ENCODE assay signal across 9 mouse cellular contexts in genomic region chr15:78877810-78878390, GRCm38 (mm10). TPM values are rescaled to one million over a fixed set of nuclear protein-coding genes. Genes with fewer than 3 reads are reported as not detected.
DNase-seq lines count a peak whose midpoint lies in the region; ATAC-seq and TF ChIP-seq lines count a peak whose summit lies in the region.
"Had no signal": no experiment of that assay in that cellular context is flagged by ENCODE, and none has a peak within 500 bp of the region (broad histone marks: within the 10 kb centered on the region; RNA-seq: fewer than 3 reads in every experiment).

No protein-coding gene starts in this region.

- peak overlapping the region; percentile 83 for H3K9ac ChIP-seq in heart, embryonic 11.5 days (ENCODE audit: low read depth, low read length)

- no peak for TF ChIP-seq POLR2A in olfactory bulb, adult 2 months (IDR thresholded peaks at IDR 0.05; ENCODE audit: insufficient read depth, low read depth, low read length)

- peaks cover 33% of the 10 kb centered on the region for H3K36me3 ChIP-seq in erythroblast, embryonic 14.5 days (ENCODE audit: control insufficient read depth)
- H3K36me3 ChIP-seq in G1E (replicated peaks) = peaks cover 40% of the 10 kb centered on the region
- H3K36me3 ChIP-seq in heart, embryonic 11.5 days (ENCODE audit: control insufficient read depth, insufficient read depth, low read length) = peaks cover 14% of the 10 kb centered on the region
- peaks cover 36% of the 10 kb centered on the region for H3K36me3 ChIP-seq in limb, embryonic 10.5 days

- under 1% methylated on average over 17 of the region's 17 CpGs for WGBS in heart, embryonic 11.5 days (ENCODE audit: insufficient replicate concordance)
- 2% methylated on average over 16 of the region's 17 CpGs for WGBS in limb, embryonic 10.5 days
- WGBS in olfactory bulb, adult 2 months = 1% methylated on average over 17 of the region's 17 CpGs

- peak overlapping the region; percentile 95 for H3K4me2 ChIP-seq in heart, embryonic 11.5 days

- H3K4me3 ChIP-seq in erythroblast, embryonic 14.5 days (replicated peaks) = peak overlapping the region; percentile 77
- peak overlapping the region; percentile 85 for H3K4me3 ChIP-seq in G1E (ENCODE audit: low read depth, low read length)
- peak overlapping the region; percentile 85 for H3K4me3 ChIP-seq in heart, embryonic 11.5 days (ENCODE audit: low read depth, low read length)
- H3K4me3 ChIP-seq in limb, embryonic 10.5 days = peak overlapping the region; percentile 83
- peak overlapping the region; percentile 91 for H3K4me3 ChIP-seq in olfactory bulb, adult 2 months (ENCODE audit: insufficient read depth, low read depth, low read length)

- intact Hi-C loops in left cerebral cortex, postnatal 10 days (cut with DNase I) = no loop called here

- TF ChIP-seq CTCF in G1E (IDR thresholded peaks at IDR 0.05; ENCODE audit: low read depth, low read length) = no peak
- TF ChIP-seq CTCF in olfactory bulb, adult 2 months (IDR thresholded peaks at IDR 0.05; ENCODE audit: insufficient read depth, low read depth, low read length) = no peak

- no peaks in the 10 kb centered on the region for H3K9me3 ChIP-seq in erythroblast, embryonic 14.5 days (ENCODE audit: control insufficient read depth, low read length)
- H3K9me3 ChIP-seq in G1E (replicated peaks) = no peaks in the 10 kb centered on the region
- H3K9me3 ChIP-seq in heart, embryonic 11.5 days (replicated peaks; ENCODE audit: control insufficient read depth, low read length) = no peaks in the 10 kb centered on the region
- H3K9me3 ChIP-seq in limb, embryonic 10.5 days (replicated peaks) = no peaks in the 10 kb centered on the region

- peaks cover 46% of the 10 kb centered on the region for H3K4me1 ChIP-seq in erythroblast, embryonic 14.5 days (ENCODE audit: control insufficient read depth)
- H3K4me1 ChIP-seq in G1E (ENCODE audit: insufficient read depth, low read depth, low read length) = peaks cover 72% of the 10 kb centered on the region
- peaks cover 18% of the 10 kb centered on the region for H3K4me1 ChIP-seq in heart, embryonic 11.5 days (ENCODE audit: control insufficient read depth, insufficient read depth, low read length)
- H3K4me1 ChIP-seq in limb, embryonic 10.5 days = peaks cover 34% of the 10 kb centered on the region
- peaks cover 37% of the 10 kb centered on the region for H3K4me1 ChIP-seq in olfactory bulb, adult 2 months (ENCODE audit: control insufficient read depth, insufficient read depth, low read length)

- no peak for ATAC-seq in erythroblast, adult 5-6 weeks (replicated peaks; ENCODE audit: low FRiP score, poor library complexity, severe bottlenecking)
- no peak for ATAC-seq in G1E (ENCODE audit: extremely low read depth, insufficient number of reproducible peaks, low FRiP score, poor library complexity, severe bottlenecking)
- ATAC-seq in heart, embryonic 11.5 days (replicated peaks; ENCODE audit: insufficient number of reproducible peaks, low FRiP score, low TSS enrichment) = peak; percentile 4; the same call in 1 of the 2 replicates

- no peaks in the 10 kb centered on the region for H3K27me3 ChIP-seq in erythroblast, embryonic 14.5 days (ENCODE audit: control insufficient read depth)
- no peaks in the 10 kb centered on the region for H3K27me3 ChIP-seq in G1E (ENCODE audit: insufficient read depth, low read length)
- H3K27me3 ChIP-seq in heart, embryonic 11.5 days (ENCODE audit: control insufficient read depth, insufficient read depth, low read length) = no peaks in the 10 kb centered on the region
- H3K27me3 ChIP-seq in limb, embryonic 10.5 days (ENCODE audit: low read depth, poor library complexity, severe bottlenecking) = no peaks in the 10 kb centered on the region
- H3K27me3 ChIP-seq: Patski had no signal

- peak overlapping the region; percentile 97 for H3K27ac ChIP-seq in heart, embryonic 11.5 days (ENCODE audit: low read depth, low read length)
- H3K27ac ChIP-seq in limb, embryonic 10.5 days = peak overlapping the region; percentile 97
- peak overlapping the region; percentile 2; the same call in 1 of the 2 replicates for H3K27ac ChIP-seq in olfactory bulb, adult 2 months (ENCODE audit: insufficient read depth, low read depth, low read length)

- no peak for DNase-seq in G1E (ENCODE audit: low spot score)
- no peak for DNase-seq in limb, embryonic 10.5 days (ENCODE audit: low spot score)
- DNase-seq in left cerebral cortex, postnatal 10 days (ENCODE audit: extremely low spot score in 1 of 2, low spot score in 2 of 2) = no peak
- no peak for DNase-seq in natural killer cell, adult 2 months (ENCODE audit: low spot score in 2 of 2)

RNA-seq across cellular contexts. Expression of gene Gga1, which starts 0.9 kb away (rescaled TPM):
- polyA plus RNA-seq in erythroblast, embryonic 14.5 days (2012) = 13.3 and 13.7 TPM in 2 replicates
- 6.5 and 17.1 TPM in 2 replicates for total RNA-seq in erythroblast, adult 5-6 weeks (2015; ENCODE audit: low replicate concordance)
- total RNA-seq in erythroblast, adult 5-6 weeks (2017; ENCODE audit: low replicate concordance) = 3.5 and 3.7 TPM in 2 replicates
- total RNA-seq in G1E (2014; fragmentation: Nextera tagmentation) = 52.6 and 60.2 TPM in 2 replicates
- 9.6 and 10.0 TPM in 2 replicates for total RNA-seq in G1E (2017)
- polyA plus RNA-seq in G1E (2012) = 158 and 177 TPM in 2 replicates
- polyA plus RNA-seq in heart, embryonic 11.5 days (2014; fragmentation: Nextera tagmentation; extraction: Ambion mirVana) = 29.3 and 31.7 TPM in 2 replicates
- polyA plus RNA-seq in limb, embryonic 10.5 days (2016; fragmentation: Nextera tagmentation; extraction: Ambion mirVana) = 49.9 and 56.5 TPM in 2 replicates
- not detected in 2 replicates for polyA plus RNA-seq in olfactory bulb, adult 2 months (2012; ENCODE audit: insufficient read depth, insufficient read length, low replicate concordance, missing spikeins)
- total RNA-seq in left cerebral cortex, postnatal 10 days (2021) = 10 to 100 TPM; 54.7 to 57.6 TPM

RNA-seq across cellular contexts. Expression of gene Gm49510, which starts 21.6 kb away (rescaled TPM):
- polyA plus RNA-seq in erythroblast, embryonic 14.5 days (2012) = 0.04 TPM in 1 of 2 replicates, not detected in the other
- not detected in 2 replicates for total RNA-seq in erythroblast, adult 5-6 weeks (2015; ENCODE audit: low replicate concordance)
- 0.56 and 0.77 TPM in 2 replicates for total RNA-seq in erythroblast, adult 5-6 weeks (2017; ENCODE audit: low replicate concordance)
- total RNA-seq in G1E (2014; fragmentation: Nextera tagmentation) (not detected in 2 replicates), G1E (2017) (1.3 and 1.4 TPM in 2 replicates)
- polyA plus RNA-seq in G1E (2012) = 6.3 and 8.2 TPM in 2 replicates
- 0.23 and 0.47 TPM in 2 replicates for polyA plus RNA-seq in heart, embryonic 11.5 days (2014; fragmentation: Nextera tagmentation; extraction: Ambion mirVana)
- polyA plus RNA-seq in limb, embryonic 10.5 days (2016; fragmentation: Nextera tagmentation; extraction: Ambion mirVana) = 0.13 and 0.51 TPM in 2 replicates
- not detected in 2 replicates for polyA plus RNA-seq in olfactory bulb, adult 2 months (2012; ENCODE audit: insufficient read depth, insufficient read length, low replicate concordance, missing spikeins)
- total RNA-seq in left cerebral cortex, postnatal 10 days (2021) = not detected

RNA-seq across cellular contexts. Expression of gene Sh3bp1, which starts 21.7 kb away (rescaled TPM):
- 13.6 and 16.2 TPM in 2 replicates for polyA plus RNA-seq in erythroblast, embryonic 14.5 days (2012)
- 13.6 and 15.2 TPM in 2 replicates for total RNA-seq in erythroblast, adult 5-6 weeks (2015; ENCODE audit: low replicate concordance)
- total RNA-seq in erythroblast, adult 5-6 weeks (2017; ENCODE audit: low replicate concordance) = 4.5 and 8.8 TPM in 2 replicates
- 207 and 231 TPM in 2 replicates for total RNA-seq in G1E (2014; fragmentation: Nextera tagmentation)
- total RNA-seq in G1E (2017) = 32.7 and 34.1 TPM in 2 replicates
- polyA plus RNA-seq in G1E (2012) = 1,400 and 1,821 TPM in 2 replicates
- 25.0 and 29.3 TPM in 2 replicates for polyA plus RNA-seq in heart, embryonic 11.5 days (2014; fragmentation: Nextera tagmentation; extraction: Ambion mirVana)
- 51.1 and 51.2 TPM in 2 replicates for polyA plus RNA-seq in limb, embryonic 10.5 days (2016; fragmentation: Nextera tagmentation; extraction: Ambion mirVana)
- not detected in 2 replicates for polyA plus RNA-seq in olfactory bulb, adult 2 months (2012; ENCODE audit: insufficient read depth, insufficient read length, low replicate concordance, missing spikeins)
- total RNA-seq in left cerebral cortex, postnatal 10 days (2021) = 1 to 10 TPM; 8.7 to 9.4 TPM

RNA-seq across cellular contexts. Expression of gene Lgals2, which starts 22.6 kb away (rescaled TPM):
- polyA plus RNA-seq in erythroblast, embryonic 14.5 days (2012) = not detected in 2 replicates
- total RNA-seq in erythroblast, adult 5-6 weeks (2015; ENCODE audit: low replicate concordance) = not detected in 2 replicates
- total RNA-seq in erythroblast, adult 5-6 weeks (2017; ENCODE audit: low replicate concordance) = not detected in 2 replicates
- total RNA-seq in G1E (2014; fragmentation: Nextera tagmentation) (not detected in 2 replicates), G1E (2017) (not detected in 2 replicates)
- polyA plus RNA-seq in G1E (2012) = not detected in 2 replicates
- polyA plus RNA-seq in heart, embryonic 11.5 days (2014; fragmentation: Nextera tagmentation; extraction: Ambion mirVana) = 0.49 TPM in 1 of 2 replicates, not detected in the other
- polyA plus RNA-seq in limb, embryonic 10.5 days (2016; fragmentation: Nextera tagmentation; extraction: Ambion mirVana) = not detected in 2 replicates
- not detected in 2 replicates for polyA plus RNA-seq in olfactory bulb, adult 2 months (2012; ENCODE audit: insufficient read depth, insufficient read length, low replicate concordance, missing spikeins)
- not detected for total RNA-seq in left cerebral cortex, postnatal 10 days (2021)

RNA-seq across cellular contexts. Expression of gene Cdc42ep1, which starts 35.5 kb away (rescaled TPM):
- polyA plus RNA-seq in erythroblast, embryonic 14.5 days (2012) = 0.04 and 0.05 TPM in 2 replicates
- not detected in 2 replicates for total RNA-seq in erythroblast, adult 5-6 weeks (2015; ENCODE audit: low replicate concordance)
- total RNA-seq in erythroblast, adult 5-6 weeks (2017; ENCODE audit: low replicate concordance) = 0.70 TPM in 1 of 2 replicates, not detected in the other
- total RNA-seq in G1E (2014; fragmentation: Nextera tagmentation) (not detected in 2 replicates), G1E (2017) (0.11 TPM in 1 of 2 replicates, not detected in the other)
- not detected in 2 replicates for polyA plus RNA-seq in G1E (2012)
- 24.1 and 29.7 TPM in 2 replicates for polyA plus RNA-seq in heart, embryonic 11.5 days (2014; fragmentation: Nextera tagmentation; extraction: Ambion mirVana)
- polyA plus RNA-seq in limb, embryonic 10.5 days (2016; fragmentation: Nextera tagmentation; extraction: Ambion mirVana) = 18.8 and 22.0 TPM in 2 replicates
- not detected in 2 replicates for polyA plus RNA-seq in olfactory bulb, adult 2 months (2012; ENCODE audit: insufficient read depth, insufficient read length, low replicate concordance, missing spikeins)
- 1 to 10 TPM; 6.2 to 8.4 TPM for total RNA-seq in left cerebral cortex, postnatal 10 days (2021)

Comparison
In these comparisons a context has a peak if more than half of its experiments do, and no peak if none do; other contexts are left out.
1. H3K27ac ChIP-seq: peak in every context shown above with its lines; median percentile 97 in heart, embryonic 11.5 days; 97 in limb, embryonic 10.5 days; 2 in olfactory bulb, adult 2 months.